ENCODE assay signal across 9 mouse cellular contexts in genomic region chr1:35032619-35033018, GRCm38 (mm10).
A peak's percentile ranks its signal among the peaks of the same experiment; 100 is the strongest.
DNase-seq lines count a peak whose midpoint lies in the region; ATAC-seq and TF ChIP-seq lines count a peak whose summit lies in the region.
"Had no signal": no experiment of that assay in that cellular context is flagged by ENCODE, and none has a peak within 500 bp of the region (broad histone marks: within the 10 kb centered on the region; RNA-seq: fewer than 3 reads in every experiment).

No protein-coding gene starts in this region.

- peak; percentile 19 for DNase-seq in adrenal gland, postnatal 10 days
- DNase-seq in adrenal gland, adult 18-20 months (ENCODE audit: low spot score in 2 of 2) = no peak
- peak; percentile 26 for DNase-seq in kidney, postnatal 10 days
- DNase-seq in left cerebral cortex, postnatal 36 days (ENCODE audit: low spot score in 2 of 2) = peak; percentile 8 to 15
- DNase-seq in spleen, postnatal 4 days (ENCODE audit: low spot score in 2 of 2) = no peak
- DNase-seq in thymus, postnatal 10 days (ENCODE audit: low spot score in 2 of 2) = no peak

- H3K9me3 ChIP-seq in kidney, embryonic 14.5 days (ENCODE audit: control insufficient read depth, low read length) = no peaks in the 10 kb centered on the region
- H3K9me3 ChIP-seq: liver, embryonic 15.5 days had no signal

- no peak overlapping the region for H3K9ac ChIP-seq in kidney, embryonic 14.5 days (ENCODE audit: low read depth, low read length)
- H3K9ac ChIP-seq: liver, embryonic 15.5 days had no signal

- intact Hi-C loops in left cerebral cortex, postnatal 36 days (cut with DNase I) = loop anchor here (5.0 to 10.0 kb wide), 2 partner anchors 355 to 432 kb away; no protein-coding TSS in a partner anchor

- no peaks in the 10 kb centered on the region for H3K36me3 ChIP-seq in kidney, embryonic 14.5 days (ENCODE audit: control insufficient read depth, insufficient read depth, low read length)
- H3K36me3 ChIP-seq: liver, embryonic 15.5 days had no signal

- H3K4me1 ChIP-seq in kidney, embryonic 14.5 days (ENCODE audit: control insufficient read depth, insufficient read depth, low read length) = no peaks in the 10 kb centered on the region
- H3K4me1 ChIP-seq in cortical plate, adult 2 months (ENCODE audit: control insufficient read depth, insufficient read depth, low read length) = no peaks in the 10 kb centered on the region
- H3K4me1 ChIP-seq: liver, embryonic 15.5 days had no signal

- WGBS in kidney, embryonic 14.5 days = 61% methylated on average over 4 of the region's 4 CpGs

- no peak for TF ChIP-seq POLR2A in cortical plate, adult 2 months (IDR thresholded peaks at IDR 0.05; ENCODE audit: extremely low read depth, insufficient read depth, low read length)

- TF ChIP-seq CTCF in cortical plate, adult 2 months (IDR thresholded peaks at IDR 0.05; ENCODE audit: extremely low read depth, insufficient read depth, low read length) = peak; percentile 47

- H3K27me3 ChIP-seq in kidney, embryonic 14.5 days (ENCODE audit: control insufficient read depth, insufficient read depth, low read length) = no peaks in the 10 kb centered on the region
- H3K27me3 ChIP-seq: liver, embryonic 15.5 days had no signal

- no peak overlapping the region for H3K4me3 ChIP-seq in kidney, embryonic 14.5 days (ENCODE audit: low read length)
- H3K4me3 ChIP-seq in cortical plate, adult 2 months (ENCODE audit: insufficient read depth, low read length) = no peak overlapping the region
- H3K4me3 ChIP-seq: liver, embryonic 15.5 days had no signal

- H3K4me2 ChIP-seq in kidney, embryonic 14.5 days (replicated peaks; ENCODE audit: low read depth, low read length) = no peak overlapping the region
- H3K4me2 ChIP-seq: liver, embryonic 15.5 days had no signal

- no peak for ATAC-seq in kidney, embryonic 14.5 days (ENCODE audit: low FRiP score, low TSS enrichment)

- H3K27ac ChIP-seq in kidney, embryonic 14.5 days (ENCODE audit: low read depth, low read length) = no peak overlapping the region
- H3K27ac ChIP-seq in cortical plate, adult 2 months (ENCODE audit: insufficient read depth, low read length) = no peak overlapping the region
- H3K27ac ChIP-seq: liver, embryonic 15.5 days had no signal

Comparison
In these comparisons a context has a peak if more than half of its experiments do, and no peak if none do; other contexts are left out.
1. DNase-seq: peak in adrenal gland, postnatal 10 days (single experiment), kidney, postnatal 10 days (single experiment) and left cerebral cortex, postnatal 36 days (2 of 2); none in adrenal gland, adult 18-20 months (0 of 2), spleen, postnatal 4 days (0 of 2) and thymus, postnatal 10 days (0 of 2).